Mouse (Mus musculus) adrenal gland, postnatal 14 days (tissue): ENCODE results near the gene Gm8909. TPM values are rescaled to one million over a fixed set of nuclear protein-coding genes. Genes with fewer than 3 reads are reported as not detected.
"Not testable (repeated sequence)": the region's sequence is repeated elsewhere in the genome, so short reads cannot be mapped to it uniquely, and the experiment has no call there.

ENCODE experiments used
- DNase-seq: peaks from one replicate; pipeline ENCODE4 v3.0.0; 2021; ENCODE audit warnings: mixed read lengths
- long read RNA-seq, 2 experiments: library from polyadenylated mRNA; stranded (forward); transcript quantifications; one replicate each; pipeline ENCODE4 v2.0.0; 2021
- total RNA-seq: library from RNA; stranded (reverse); gene quantifications from 2 replicates; pipeline ENCODE4 v1.2.3, GENCODE M21; 2021

The Gm8909 gene
- total RNA-seq = not detected in 2 replicates
- long read RNA-seq, experiment 1 = 0 reads
- long read RNA-seq, experiment 2 = 0 reads

DNA sequence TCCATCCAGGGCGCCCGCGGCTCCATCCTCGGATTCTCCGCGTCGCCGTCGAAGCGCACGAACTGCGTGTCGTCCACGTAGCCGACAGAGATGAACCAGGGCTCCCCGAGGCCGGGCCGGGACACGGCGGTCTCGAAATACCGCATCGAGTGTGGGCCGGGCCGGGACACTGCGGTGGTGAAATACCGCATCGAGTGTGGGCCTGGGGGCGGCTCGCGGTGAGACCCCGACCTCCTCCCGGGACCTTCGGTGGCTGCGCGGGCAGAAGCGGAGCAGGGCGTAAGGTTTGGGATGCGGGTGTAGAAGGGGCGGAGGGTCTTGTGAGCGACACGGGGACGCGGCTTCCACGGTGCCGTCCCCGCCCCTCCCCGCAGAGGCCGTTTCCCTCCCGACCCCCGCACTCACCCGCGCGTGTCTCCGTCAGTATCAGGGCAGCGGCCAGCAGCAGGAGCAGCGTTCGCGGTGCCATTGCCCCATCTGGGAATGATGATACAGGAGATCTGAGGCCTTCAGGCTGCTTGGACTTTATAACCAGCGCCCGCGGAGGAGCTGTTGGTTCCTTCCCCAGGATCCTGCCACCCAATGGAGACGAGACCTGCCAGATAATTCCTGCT, at the start of gene Gm8909:
TSS of gene Gm8909 (minus strand) at position 499 of the 614 bp plus-strand sequence.
- peak; percentile 31 for DNase-seq

- no peak for DNase-seq
Observed at GRCm38 (mm10) chr17:36215586-36215985, 47.2 kb upstream of the Gm8909 start.

GRCm38 (mm10) chr17:36206846-36207245, 38.5 kb upstream of the Gm8909 start:
- DNase-seq = no peak

DNA sequence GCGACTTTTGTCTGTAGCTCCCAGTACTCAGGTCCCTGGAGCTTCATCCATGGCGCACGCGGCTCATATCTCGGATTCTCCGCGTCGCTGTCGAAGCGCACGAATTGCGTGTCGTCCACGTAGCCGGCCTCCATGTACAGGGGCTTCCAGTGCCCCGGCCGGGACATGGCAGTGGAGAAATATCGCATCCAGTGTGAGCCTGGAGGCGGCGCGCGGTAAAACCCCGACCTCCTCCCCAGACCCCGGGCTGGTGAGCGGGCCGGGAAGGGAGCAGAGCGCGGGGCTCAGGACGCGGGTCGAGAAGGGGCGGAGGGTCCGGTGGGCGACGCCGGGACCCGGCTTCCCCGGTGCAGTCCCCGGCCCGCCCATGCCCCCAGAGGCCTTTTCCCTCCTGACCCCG, 37.5 kb upstream of the Gm8909 start:
- DNase-seq = peak; percentile 24

- peak; percentile 31 for DNase-seq
Observed at GRCm38 (mm10) chr17:36205456-36205855, 37.1 kb upstream of the Gm8909 start.

- DNase-seq = no peak
Observed at GRCm38 (mm10) chr17:36201851-36202250, 33.5 kb upstream of the Gm8909 start.

DNA sequence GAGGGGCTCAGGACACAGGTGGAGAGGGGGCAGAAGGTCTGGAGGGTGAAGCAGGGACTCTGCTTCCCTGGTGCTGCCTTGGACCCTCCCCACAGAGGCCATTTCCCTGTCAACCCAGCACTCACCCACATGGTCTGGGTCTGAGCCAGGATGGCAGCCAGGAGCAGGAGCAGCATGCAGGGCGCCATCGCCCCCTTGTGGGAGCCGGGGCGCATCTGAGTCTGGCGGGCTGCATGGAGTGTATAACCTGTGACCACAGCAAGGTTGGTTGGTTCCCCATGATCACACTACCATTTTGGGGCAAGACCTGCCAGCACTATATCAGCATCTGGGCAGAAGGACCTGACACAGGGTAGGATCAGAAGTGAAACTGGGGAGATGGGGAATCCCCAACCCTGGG, 30.0 kb upstream of the Gm8909 start:
- DNase-seq = peak; percentile 49

DNA sequence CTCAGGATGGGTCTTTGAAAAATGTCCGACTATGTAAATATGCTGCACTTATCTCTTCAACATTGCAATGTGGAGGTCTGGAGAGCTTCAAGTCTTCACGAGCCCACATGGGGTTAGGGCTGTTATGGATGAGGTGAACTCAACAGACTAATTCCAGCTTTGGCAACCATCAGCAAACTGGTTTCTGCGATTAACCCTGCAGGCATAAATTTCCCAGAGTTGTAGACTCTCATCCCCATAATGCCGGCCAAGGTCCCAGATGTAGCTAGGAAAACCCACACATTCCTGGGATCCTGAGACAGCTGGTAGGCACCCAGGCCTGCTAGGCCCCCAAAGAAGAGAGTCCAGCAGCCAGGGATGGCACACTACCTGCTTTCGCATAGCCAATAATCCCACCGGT, 26.1 kb upstream of the Gm8909 start:
- DNase-seq = no peak

DNA sequence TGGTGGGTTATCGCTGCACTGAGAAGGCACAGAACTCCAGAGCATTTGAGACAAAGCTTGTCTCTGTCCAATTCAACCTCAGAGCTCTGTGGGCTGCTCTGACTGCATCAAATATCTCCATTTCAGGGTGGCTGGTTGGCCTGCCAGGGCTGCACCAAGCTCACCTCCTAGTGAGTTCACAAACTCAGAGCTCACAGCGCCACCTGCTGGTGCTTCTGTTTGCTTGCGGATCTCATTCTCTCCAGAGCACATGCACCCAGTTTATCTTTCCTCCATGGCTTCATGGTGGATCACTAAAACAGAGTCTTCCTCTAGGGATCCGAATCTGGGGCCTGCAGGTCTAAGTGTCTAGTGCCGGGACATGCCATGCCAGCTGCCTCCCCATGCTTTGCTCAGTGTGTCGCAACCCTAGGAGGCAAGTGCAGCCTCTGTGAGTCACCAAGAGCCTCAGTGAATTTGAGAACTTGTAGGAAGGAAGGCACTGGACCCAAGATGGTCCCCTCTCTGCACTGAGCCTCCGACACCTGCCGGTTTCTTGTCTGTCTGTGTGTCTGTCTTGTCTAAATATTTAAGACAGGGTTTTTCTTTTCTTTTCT, 25.3 kb upstream of the Gm8909 start:
- DNase-seq = peak; percentile 75

DNA sequence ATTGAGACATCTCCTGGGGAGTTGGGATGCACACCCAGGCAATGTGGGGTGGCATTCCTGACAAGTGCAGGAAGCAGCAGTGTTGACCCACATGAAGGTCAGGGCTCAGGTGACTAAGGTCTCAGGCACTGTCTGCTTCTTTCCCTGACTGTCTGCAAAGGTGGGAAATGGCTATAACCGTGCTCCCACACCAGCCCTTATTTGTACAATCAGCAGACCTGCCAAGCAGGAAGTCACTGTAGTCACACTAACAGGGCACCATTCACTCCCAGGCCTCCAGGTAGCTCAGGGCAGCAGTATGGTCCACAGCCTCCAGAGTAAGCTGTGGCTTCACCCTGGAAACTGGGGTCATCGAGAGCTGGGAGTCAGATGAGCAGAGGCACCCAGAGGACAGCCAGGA, 24.0 kb upstream of the Gm8909 start:
- DNase-seq = no peak

DNA sequence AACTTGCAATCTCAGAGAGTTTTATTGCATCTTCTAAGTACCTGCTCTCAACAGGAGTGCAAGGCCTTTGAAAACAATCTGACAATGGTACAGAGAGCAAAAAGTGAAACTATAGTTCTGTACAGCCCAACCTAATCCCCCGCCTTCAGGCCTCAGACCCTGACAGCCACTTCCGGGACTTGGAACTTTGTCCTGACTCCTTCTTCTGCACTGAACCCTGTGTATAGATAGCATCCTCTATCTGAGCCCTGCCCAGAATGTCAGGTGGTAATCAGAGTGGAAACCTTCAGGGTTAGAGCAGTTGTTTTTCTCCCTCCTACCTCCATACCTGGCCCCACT, 21.8 kb upstream of the Gm8909 start, which contains the start of gene H2-T3:
TSS of gene H2-T3 (minus strand) at position 119 of the 339 bp plus-strand sequence.
- no peak for DNase-seq

GRCm38 (mm10) chr17:36189491-36190168, 21.3 kb upstream of the Gm8909 start:
- DNase-seq = no peak

- no peak for DNase-seq
Observed at GRCm38 (mm10) chr17:36187540-36187939, 19.2 kb upstream of the Gm8909 start.

GRCm38 (mm10) chr17:36182212-36182611, 13.9 kb upstream of the Gm8909 start:
- no peak for DNase-seq

GRCm38 (mm10) chr17:36179446-36179845, 11.1 kb upstream of the Gm8909 start:
- not testable (repeated sequence) for DNase-seq

DNA sequence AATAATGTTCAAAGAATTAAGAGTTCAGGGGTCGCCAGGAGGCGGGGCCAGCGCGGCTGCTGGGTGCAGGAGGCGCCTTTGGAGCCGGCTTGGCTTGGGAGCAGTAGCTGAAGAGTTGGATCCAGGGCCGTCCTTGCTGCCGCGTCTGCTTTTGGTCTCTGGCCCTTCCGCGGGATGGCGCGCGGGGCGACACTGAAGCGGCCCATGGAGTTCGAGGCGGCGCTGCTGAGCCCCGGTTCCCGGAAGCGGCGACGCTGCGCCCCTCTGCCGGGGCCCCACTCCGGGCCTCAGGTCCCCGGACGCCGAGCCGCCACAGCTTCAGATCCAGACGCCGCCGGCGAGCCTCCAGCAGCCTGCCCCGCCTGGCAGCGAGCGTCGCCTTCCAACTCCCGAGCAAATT, 10.6 kb upstream of the Gm8909 start:
- DNase-seq = peak; percentile 30

DNA sequence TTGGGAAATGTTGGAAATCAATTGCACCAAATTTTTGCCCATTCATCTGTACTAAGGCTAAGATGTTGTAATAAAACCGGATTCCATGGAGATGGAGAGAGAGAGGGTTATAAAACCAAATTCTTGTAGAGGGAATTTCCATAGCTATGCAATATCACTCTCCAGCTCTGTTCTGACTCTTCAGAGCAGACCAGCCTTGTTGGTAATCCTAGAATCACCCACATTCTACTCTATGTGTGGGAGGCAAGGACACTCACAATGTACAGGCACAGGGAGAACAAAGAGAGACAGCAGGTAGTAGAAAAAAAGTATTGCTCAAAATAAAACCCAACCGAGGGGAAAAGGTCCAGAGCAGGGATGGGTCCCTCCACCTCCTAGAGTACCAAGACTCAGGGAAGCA, 7.8 kb upstream of the Gm8909 start:
- DNase-seq = not testable (repeated sequence)

- no peak for DNase-seq
Observed at GRCm38 (mm10) chr17:36170287-36170814, 2.0 kb upstream of the Gm8909 start.

DNA sequence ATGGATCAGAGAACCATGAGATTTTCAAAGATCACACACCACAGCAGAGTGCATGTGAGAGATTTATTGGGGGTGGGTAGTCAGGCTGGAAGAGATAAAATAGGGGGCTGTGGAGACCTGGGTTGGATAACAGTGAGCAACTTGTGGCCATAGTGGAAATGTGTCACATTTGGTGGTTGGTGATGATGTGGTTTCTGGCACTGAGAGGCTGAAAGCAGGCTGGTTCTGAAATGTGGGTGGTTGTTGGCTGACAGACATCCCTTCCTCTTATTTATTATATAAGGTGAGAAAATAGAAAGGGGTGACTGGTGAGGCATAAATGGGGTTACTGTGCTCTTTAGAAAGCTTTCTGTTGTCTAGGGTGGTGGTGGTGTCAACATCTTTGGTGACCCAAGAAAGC, 1.4 kb upstream of the Gm8909 start:
- DNase-seq = no peak

DNA sequence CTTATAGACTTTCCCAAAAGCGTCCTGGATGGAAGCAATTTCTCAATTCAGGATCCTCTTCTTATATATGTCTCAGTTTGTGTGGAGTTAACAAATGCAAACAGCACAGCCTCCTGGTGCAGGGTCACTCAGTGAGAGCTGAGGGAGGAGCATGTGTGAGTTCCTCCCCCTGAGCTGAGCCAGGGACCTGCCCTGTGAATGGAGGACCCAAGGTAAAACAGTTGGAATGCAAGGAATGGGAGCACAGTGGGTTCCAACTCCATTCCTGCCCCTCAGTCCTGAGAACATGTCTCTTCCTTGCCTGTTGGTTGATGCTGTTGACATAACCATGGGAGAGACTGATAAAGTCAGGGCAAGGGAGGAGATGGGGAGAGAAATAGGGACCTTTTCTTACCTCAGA, 757 bp upstream of the Gm8909 start:
- DNase-seq = not testable (repeated sequence)

- peak; percentile 14 for DNase-seq
Observed at GRCm38 (mm10) chr17:36167306-36168038, 865 bp downstream of the Gm8909 start.

GRCm38 (mm10) chr17:36166901-36167300, 1.4 kb downstream of the Gm8909 start:
- DNase-seq = not testable (repeated sequence)
